Mouse (Mus musculus): ENCODE measurements at regions not wholly inside any gene's neighbourhood (a gene's known extent, or its start where the extent isn't known, plus 50 kb on each side); places are given as distances from the start of the nearest gene placed in this dataset.
A peak's percentile ranks its signal among the peaks of the same experiment; 100 is the strongest.

GRCm38 (mm10) chr16:70227601-70228226 lies 86.0 kb upstream of the Gbe1 start:
- H3K4me2 ChIP-seq (replicated peaks; ENCODE audit: low read depth, low read length) = no peak overlapping the region
- H3K9ac ChIP-seq (replicated peaks; ENCODE audit: low read depth, low read length) = no peak overlapping the region
- no peaks in the 10 kb centered on the region for H3K4me1 ChIP-seq (ENCODE audit: control insufficient read depth, insufficient read depth, low read length)
- H3K9me3 ChIP-seq (ENCODE audit: control insufficient read depth, low read depth, low read length) = no peaks in the 10 kb centered on the region
- H3K36me3 ChIP-seq (ENCODE audit: control insufficient read depth, insufficient read depth, low read length) = no peaks in the 10 kb centered on the region
- H3K27me3 ChIP-seq (ENCODE audit: control insufficient read depth, insufficient read depth, low read length) = no peaks in the 10 kb centered on the region
- no peak overlapping the region for H3K4me3 ChIP-seq (ENCODE audit: low read depth, low read length)
- WGBS = 81% methylated on average over 9 of the region's 9 CpGs
- peak; percentile 49; the same call in 1 of the 2 replicates for ATAC-seq (ENCODE audit: insufficient number of reproducible peaks, insufficient read depth, low FRiP score, low read depth)
- H3K27ac ChIP-seq (ENCODE audit: low read length) = no peak overlapping the region

DNA sequence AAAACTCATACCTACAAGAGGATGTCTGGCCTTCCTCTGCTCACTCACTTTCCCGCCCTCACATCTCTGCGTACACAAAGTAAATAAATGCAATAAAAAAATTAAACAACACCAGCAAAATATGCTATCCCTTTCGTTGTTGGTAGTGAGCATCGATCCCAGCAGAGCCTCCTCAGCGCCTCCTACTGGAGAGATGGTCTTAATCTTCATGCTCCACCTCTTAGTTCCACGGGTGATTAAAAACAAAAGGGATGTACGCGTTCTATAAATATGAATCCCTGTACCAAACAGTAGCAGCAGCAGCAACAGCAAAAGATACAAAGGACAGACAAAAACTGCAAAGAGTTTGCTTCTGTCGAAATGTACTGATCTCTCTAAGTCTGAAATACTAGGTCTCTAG lies 81.0 kb upstream of the Gbe1 start:
- no peaks in the 10 kb centered on the region for H3K4me1 ChIP-seq (ENCODE audit: control insufficient read depth, insufficient read depth, low read length)
- no peaks in the 10 kb centered on the region for H3K36me3 ChIP-seq (ENCODE audit: control insufficient read depth, insufficient read depth, low read length)
- H3K4me3 ChIP-seq (ENCODE audit: low read depth, low read length) = no peak overlapping the region
- H3K9ac ChIP-seq (replicated peaks; ENCODE audit: low read depth, low read length) = no peak overlapping the region
- H3K9me3 ChIP-seq (ENCODE audit: control insufficient read depth, low read depth, low read length) = no peaks in the 10 kb centered on the region
- 83% methylated on average over 9 of the region's 9 CpGs for WGBS
- no peak overlapping the region for H3K27ac ChIP-seq (ENCODE audit: low read length)
- H3K4me2 ChIP-seq (replicated peaks; ENCODE audit: low read depth, low read length) = no peak overlapping the region
- no peaks in the 10 kb centered on the region for H3K27me3 ChIP-seq (ENCODE audit: control insufficient read depth, insufficient read depth, low read length)
- ATAC-seq (ENCODE audit: insufficient number of reproducible peaks, insufficient read depth, low FRiP score, low read depth) = no peak

DNA sequence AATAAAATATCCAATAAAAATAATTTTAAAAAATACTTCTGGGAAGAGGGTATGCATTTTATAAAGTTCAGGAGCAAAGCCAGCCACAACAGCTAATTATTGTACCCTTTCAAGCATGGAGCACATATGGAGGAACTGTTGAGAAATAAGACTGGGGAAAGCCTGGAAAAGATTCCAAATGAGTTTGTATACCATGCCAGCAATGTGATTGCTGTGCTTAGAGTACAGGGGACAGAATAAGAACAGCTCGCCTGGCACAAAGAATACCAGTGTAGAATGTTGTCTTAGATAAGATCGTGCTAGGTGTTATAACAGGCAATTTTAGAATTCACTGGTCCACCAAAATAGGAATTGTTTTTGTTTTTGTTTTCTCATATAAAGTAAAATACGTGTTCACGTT lies 78.6 kb upstream of the Gbe1 start:
- no peak overlapping the region for H3K27ac ChIP-seq (ENCODE audit: low read length)
- H3K9me3 ChIP-seq (ENCODE audit: control insufficient read depth, low read depth, low read length) = no peaks in the 10 kb centered on the region
- no peak for ATAC-seq (ENCODE audit: insufficient number of reproducible peaks, insufficient read depth, low FRiP score, low read depth)
- no peak overlapping the region for H3K4me2 ChIP-seq (replicated peaks; ENCODE audit: low read depth, low read length)
- no peaks in the 10 kb centered on the region for H3K36me3 ChIP-seq (ENCODE audit: control insufficient read depth, insufficient read depth, low read length)
- 93% methylated on average over 4 of the region's 4 CpGs for WGBS
- no peaks in the 10 kb centered on the region for H3K4me1 ChIP-seq (ENCODE audit: control insufficient read depth, insufficient read depth, low read length)
- no peaks in the 10 kb centered on the region for H3K27me3 ChIP-seq (ENCODE audit: control insufficient read depth, insufficient read depth, low read length)
- H3K4me3 ChIP-seq (ENCODE audit: low read depth, low read length) = no peak overlapping the region
- no peak overlapping the region for H3K9ac ChIP-seq (replicated peaks; ENCODE audit: low read depth, low read length)

DNA sequence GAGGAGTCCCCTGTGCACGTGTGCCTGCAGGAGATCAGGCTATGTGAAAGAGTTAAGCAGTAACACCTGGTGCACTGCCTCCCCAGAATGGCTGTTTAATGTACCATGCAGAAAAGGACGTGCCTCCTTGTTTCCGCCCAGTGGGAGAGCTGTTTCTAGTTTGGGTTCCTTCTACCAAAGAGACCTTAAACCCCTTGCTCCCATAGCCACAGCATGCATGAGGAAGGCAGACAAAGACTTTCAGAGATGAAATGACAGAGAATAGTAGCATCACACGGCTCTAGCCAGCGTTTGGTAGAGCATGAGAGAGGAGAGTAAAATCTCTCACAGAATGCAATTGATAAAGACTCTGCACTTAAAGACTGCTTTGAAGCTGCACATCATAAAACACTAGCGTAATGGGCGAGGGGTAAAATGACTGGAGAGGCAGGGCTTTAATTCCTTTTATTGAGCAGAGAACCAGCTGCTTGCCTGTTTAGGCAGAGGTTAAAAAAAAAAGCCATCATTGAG lies 74.3 kb upstream of the Gbe1 start:
- Histone ChIP-seq H3K36me3 (ENCODE audit: control insufficient read depth, insufficient read depth, low read length) (no peaks in the 10 kb centered on the region), H3K27me3 (ENCODE audit: control insufficient read depth, insufficient read depth, low read length) (no peaks in the 10 kb centered on the region), H3K4me1 (ENCODE audit: control insufficient read depth, insufficient read depth, low read length) (no peaks in the 10 kb centered on the region), H3K9me3 (ENCODE audit: control insufficient read depth, low read depth, low read length) (no peaks in the 10 kb centered on the region), H3K27ac (ENCODE audit: low read length) (no peak overlapping the region), H3K4me2 (replicated peaks; ENCODE audit: low read depth, low read length) (no peak overlapping the region), H3K9ac (replicated peaks; ENCODE audit: low read depth, low read length) (no peak overlapping the region), H3K4me3 (ENCODE audit: low read depth, low read length) (no peak overlapping the region)
- WGBS = 46% methylated on average over 7 of the region's 7 CpGs
- no peak for ATAC-seq (ENCODE audit: insufficient number of reproducible peaks, insufficient read depth, low FRiP score, low read depth)

DNA sequence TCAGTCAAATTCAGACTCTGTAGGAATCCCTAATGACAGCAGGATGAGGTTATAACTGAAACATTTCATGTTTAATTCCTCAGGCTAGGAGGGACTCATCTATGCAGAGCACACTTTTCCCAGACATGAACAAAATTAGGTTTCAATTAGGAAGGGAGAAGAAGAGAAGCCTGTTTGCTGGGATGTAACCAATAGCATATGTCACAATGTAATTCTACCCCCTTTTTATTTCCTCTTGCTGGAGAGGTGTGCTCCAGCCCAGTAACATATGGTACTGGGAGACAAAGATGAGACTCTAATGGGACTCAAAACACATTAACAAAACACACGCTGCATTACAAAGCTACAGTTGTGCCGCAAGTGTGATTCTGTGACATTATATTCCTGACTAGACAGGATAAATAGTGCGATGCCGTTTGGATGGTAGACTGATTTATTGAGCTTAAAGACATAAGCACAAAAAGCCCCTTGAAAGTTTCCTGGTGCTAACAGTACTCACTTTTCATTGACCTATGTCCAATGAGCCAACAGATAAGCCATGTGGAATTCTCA lies 69.5 kb upstream of the Gbe1 start:
- no peaks in the 10 kb centered on the region for H3K4me1 ChIP-seq (ENCODE audit: control insufficient read depth, insufficient read depth, low read length)
- H3K36me3 ChIP-seq (ENCODE audit: control insufficient read depth, insufficient read depth, low read length) = no peaks in the 10 kb centered on the region
- no peak overlapping the region for H3K9ac ChIP-seq (replicated peaks; ENCODE audit: low read depth, low read length)
- H3K4me2 ChIP-seq (replicated peaks; ENCODE audit: low read depth, low read length) = no peak overlapping the region
- H3K9me3 ChIP-seq (ENCODE audit: control insufficient read depth, low read depth, low read length) = no peaks in the 10 kb centered on the region
- no peak overlapping the region for H3K27ac ChIP-seq (ENCODE audit: low read length)
- H3K4me3 ChIP-seq (ENCODE audit: low read depth, low read length) = no peak overlapping the region
- 70% methylated on average over 4 of the region's 4 CpGs for WGBS
- no peaks in the 10 kb centered on the region for H3K27me3 ChIP-seq (ENCODE audit: control insufficient read depth, insufficient read depth, low read length)
- ATAC-seq (ENCODE audit: insufficient number of reproducible peaks, insufficient read depth, low FRiP score, low read depth) = no peak

- H3K4me1 ChIP-seq (ENCODE audit: control insufficient read depth, insufficient read depth, low read length) = no peaks in the 10 kb centered on the region
- no peaks in the 10 kb centered on the region for H3K27me3 ChIP-seq (ENCODE audit: control insufficient read depth, insufficient read depth, low read length)
- ATAC-seq (ENCODE audit: insufficient number of reproducible peaks, insufficient read depth, low FRiP score, low read depth) = no peak
- no peak overlapping the region for H3K4me2 ChIP-seq (replicated peaks; ENCODE audit: low read depth, low read length)
- H3K36me3 ChIP-seq (ENCODE audit: control insufficient read depth, insufficient read depth, low read length) = no peaks in the 10 kb centered on the region
- no peak overlapping the region for H3K27ac ChIP-seq (ENCODE audit: low read length)
- WGBS = 86% methylated on average over 2 of the region's 2 CpGs
- no peaks in the 10 kb centered on the region for H3K9me3 ChIP-seq (ENCODE audit: control insufficient read depth, low read depth, low read length)
- H3K9ac ChIP-seq (replicated peaks; ENCODE audit: low read depth, low read length) = no peak overlapping the region
- H3K4me3 ChIP-seq (ENCODE audit: low read depth, low read length) = no peak overlapping the region
Measured at GRCm38 (mm10) chr16:70244963-70245362, 68.8 kb upstream of the Gbe1 start.

DNA sequence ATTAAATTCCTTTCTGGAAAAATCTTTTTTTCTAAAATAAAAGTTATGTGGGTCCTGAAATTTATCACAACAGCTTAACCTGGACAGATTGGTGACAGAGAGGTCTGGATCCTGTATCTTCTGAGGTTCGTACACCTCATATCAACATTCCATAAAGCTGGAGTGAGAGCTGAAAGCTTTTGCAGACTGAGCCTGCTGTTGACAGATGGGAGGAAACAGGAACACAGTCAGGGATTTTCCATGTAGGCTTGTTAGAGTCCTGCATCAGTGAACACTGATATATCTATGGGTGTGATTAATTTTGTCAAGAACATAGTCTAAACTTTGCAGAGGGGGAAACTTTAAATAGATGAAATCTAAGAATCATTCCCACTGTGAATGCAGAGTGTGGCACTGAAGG lies 54.4 kb upstream of the Gbe1 start:
- H3K9me3 ChIP-seq (ENCODE audit: control insufficient read depth, low read depth, low read length) = no peaks in the 10 kb centered on the region
- no peaks in the 10 kb centered on the region for H3K4me1 ChIP-seq (ENCODE audit: control insufficient read depth, insufficient read depth, low read length)
- no peak overlapping the region for H3K27ac ChIP-seq (ENCODE audit: low read length)
- no peak overlapping the region for H3K4me3 ChIP-seq (ENCODE audit: low read depth, low read length)
- ATAC-seq (ENCODE audit: insufficient number of reproducible peaks, insufficient read depth, low FRiP score, low read depth) = no peak
- H3K36me3 ChIP-seq (ENCODE audit: control insufficient read depth, insufficient read depth, low read length) = no peaks in the 10 kb centered on the region
- H3K27me3 ChIP-seq (ENCODE audit: control insufficient read depth, insufficient read depth, low read length) = no peaks in the 10 kb centered on the region
- WGBS = 48% methylated on average over 1 of the region's 1 CpGs
- H3K4me2 ChIP-seq (replicated peaks; ENCODE audit: low read depth, low read length) = no peak overlapping the region
- no peak overlapping the region for H3K9ac ChIP-seq (replicated peaks; ENCODE audit: low read depth, low read length)

- no peak overlapping the region for H3K4me2 ChIP-seq (replicated peaks; ENCODE audit: low read depth, low read length)
- H3K27me3 ChIP-seq (ENCODE audit: control insufficient read depth, insufficient read depth, low read length) = no peaks in the 10 kb centered on the region
- H3K36me3 ChIP-seq (ENCODE audit: control insufficient read depth, insufficient read depth, low read length) = no peaks in the 10 kb centered on the region
- no peak overlapping the region for H3K9ac ChIP-seq (replicated peaks; ENCODE audit: low read depth, low read length)
- no peak for ATAC-seq (ENCODE audit: insufficient number of reproducible peaks, insufficient read depth, low FRiP score, low read depth)
- no peaks in the 10 kb centered on the region for H3K9me3 ChIP-seq (ENCODE audit: control insufficient read depth, low read depth, low read length)
- no peak overlapping the region for H3K4me3 ChIP-seq (ENCODE audit: low read depth, low read length)
- H3K27ac ChIP-seq (ENCODE audit: low read length) = no peak overlapping the region
- H3K4me1 ChIP-seq (ENCODE audit: control insufficient read depth, insufficient read depth, low read length) = no peaks in the 10 kb centered on the region
- whole genome bisulfite sequencing = 53% methylated on average over 1 of the region's 1 CpGs
Measured at GRCm38 (mm10) chr16:70260151-70260550, 53.6 kb upstream of the Gbe1 start.
